In genomic region chr4:117101218-117101617, GRCm38 (mm10) we compare ENCODE assay signal across 9 mouse cellular contexts. TPM values are rescaled to one million over a fixed set of nuclear protein-coding genes. Genes with fewer than 3 reads are reported as not detected.
A peak's percentile ranks its signal among the peaks of the same experiment; 100 is the strongest.
DNase-seq lines count a peak whose midpoint lies in the region; ATAC-seq and TF ChIP-seq lines count a peak whose summit lies in the region.
"Had no signal": no experiment of that assay in that cellular context is flagged by ENCODE, and none has a peak within 500 bp of the region (broad histone marks: within the 10 kb centered on the region; RNA-seq: fewer than 3 reads in every experiment).

No protein-coding gene starts in this region.

- H3K9me3 ChIP-seq in embryonic facial prominence, embryonic 11.5 days (replicated peaks; ENCODE audit: control insufficient read depth, low read length): no peaks in the 10 kb centered on the region
- H3K9me3 ChIP-seq in limb, embryonic 11.5 days (ENCODE audit: control insufficient read depth, low read length): no peaks in the 10 kb centered on the region
- H3K9me3 ChIP-seq in stomach, postnatal 0 days (ENCODE audit: control insufficient read depth, low read length): no peaks in the 10 kb centered on the region
- H3K9me3 ChIP-seq: heart, embryonic 15.5 days had no signal

- H3K36me3 ChIP-seq in embryonic facial prominence, embryonic 11.5 days (replicated peaks; ENCODE audit: control insufficient read depth, insufficient read depth, low read depth, low read length): no peaks in the 10 kb centered on the region; the same call in 1 of the 2 replicates
- H3K36me3 ChIP-seq in limb, embryonic 11.5 days (ENCODE audit: control insufficient read depth, insufficient read depth, low read length): no peaks in the 10 kb centered on the region; the same call in 1 of the 2 replicates
- no peaks in the 10 kb centered on the region for H3K36me3 ChIP-seq in stomach, postnatal 0 days (ENCODE audit: control insufficient read depth, insufficient read depth, low read length)
- H3K36me3 ChIP-seq: heart, embryonic 15.5 days had no signal

- TF ChIP-seq CTCF in stomach, postnatal 0 days (IDR thresholded peaks at IDR 0.05; ENCODE audit: low read depth): peak; percentile 66

- no peaks in the 10 kb centered on the region for H3K27me3 ChIP-seq in embryonic facial prominence, embryonic 11.5 days (ENCODE audit: control insufficient read depth, insufficient read depth, low read length)
- H3K27me3 ChIP-seq in limb, embryonic 11.5 days (ENCODE audit: control insufficient read depth, insufficient read depth, low read length): no peaks in the 10 kb centered on the region
- no peaks in the 10 kb centered on the region for H3K27me3 ChIP-seq in stomach, postnatal 0 days (ENCODE audit: control insufficient read depth, insufficient read depth, low read length)
- H3K27me3 ChIP-seq: heart, embryonic 15.5 days had no signal

- 43% methylated on average over 7 of the region's 7 CpGs for WGBS in embryonic facial prominence, embryonic 11.5 days
- 47% methylated on average over 7 of the region's 7 CpGs for WGBS in limb, embryonic 11.5 days
- WGBS in stomach, postnatal 0 days: 48% methylated on average over 7 of the region's 7 CpGs

- ATAC-seq in embryonic facial prominence, embryonic 11.5 days (replicated peaks; ENCODE audit: insufficient number of reproducible peaks, low FRiP score, low TSS enrichment, low read depth): no peak
- no peak for ATAC-seq in limb, embryonic 11.5 days (ENCODE audit: insufficient number of reproducible peaks, low FRiP score, low TSS enrichment, low read depth)
- ATAC-seq in stomach, postnatal 0 days (ENCODE audit: low FRiP score, low TSS enrichment): no peak

- H3K4me2 ChIP-seq in embryonic facial prominence, embryonic 11.5 days (ENCODE audit: low read depth, low read length): no peak overlapping the region
- no peak overlapping the region for H3K4me2 ChIP-seq in limb, embryonic 11.5 days (ENCODE audit: low read depth, severe bottlenecking)
- no peak overlapping the region for H3K4me2 ChIP-seq in stomach, postnatal 0 days (replicated peaks; ENCODE audit: low read depth)
- H3K4me2 ChIP-seq: heart, embryonic 15.5 days had no signal

- no peaks in the 10 kb centered on the region; the same call in 1 of the 2 replicates for H3K4me1 ChIP-seq in embryonic facial prominence, embryonic 11.5 days (ENCODE audit: control insufficient read depth, insufficient read depth, low read length)
- H3K4me1 ChIP-seq in limb, embryonic 11.5 days (ENCODE audit: control insufficient read depth, insufficient read depth, low read length): peaks cover 3% of the 10 kb centered on the region; the same call in 1 of the 2 replicates
- H3K4me1 ChIP-seq in stomach, postnatal 0 days (replicated peaks; ENCODE audit: control insufficient read depth, insufficient read depth): peaks cover 4% of the 10 kb centered on the region; the same call in 1 of the 2 replicates

- no peak for TF ChIP-seq EP300 in stomach, postnatal 0 days (optimal IDR thresholded peaks at IDR 0.05)

- DNase-seq in cerebellum, postnatal 10 days: peak; percentile 68 to 74
- DNase-seq in cerebellum, adult 11-12 months: no peak
- DNase-seq in 416B (ENCODE audit: low read depth): peak; percentile 80
- DNase-seq in embryonic facial prominence, embryonic 11.5 days (ENCODE audit: low spot score): peak; percentile 52
- DNase-seq in limb, embryonic 11.5 days (ENCODE audit: low spot score): peak; percentile 63
- peak; percentile 37 for DNase-seq in stomach, postnatal 0 days (ENCODE audit: low spot score)
- no peak for DNase-seq in natural killer cell, adult 2 months (ENCODE audit: low spot score in 2 of 2)
- DNase-seq in cerebellum, adult 8-10 months: no peak

- no peak overlapping the region for H3K4me3 ChIP-seq in embryonic facial prominence, embryonic 11.5 days (ENCODE audit: low read depth, low read length)
- no peak overlapping the region for H3K4me3 ChIP-seq in limb, embryonic 11.5 days (ENCODE audit: low read depth, low read length)
- no peak overlapping the region for H3K4me3 ChIP-seq in stomach, postnatal 0 days (ENCODE audit: low read depth, low read length)
- H3K4me3 ChIP-seq: heart, embryonic 15.5 days had no signal

- H3K27ac ChIP-seq in embryonic facial prominence, embryonic 11.5 days (replicated peaks; ENCODE audit: low read depth, low read length): no peak overlapping the region
- no peak overlapping the region for H3K27ac ChIP-seq in limb, embryonic 11.5 days (replicated peaks; ENCODE audit: low read depth, low read length)
- no peak overlapping the region for H3K27ac ChIP-seq in stomach, postnatal 0 days (replicated peaks)
- H3K27ac ChIP-seq: heart, embryonic 15.5 days had no signal

- 0 out of 2 replicates have a peak overlapping the region, but pooled peaks have one; percentile 22 for H3K9ac ChIP-seq in embryonic facial prominence, embryonic 11.5 days (replicated peaks; ENCODE audit: low read length)
- H3K9ac ChIP-seq in limb, embryonic 11.5 days (ENCODE audit: low read length): no peak overlapping the region
- H3K9ac ChIP-seq in stomach, postnatal 0 days (ENCODE audit: low read length): no peak overlapping the region
- H3K9ac ChIP-seq: heart, embryonic 15.5 days had no signal

RNA-seq across cellular contexts. Expression of gene Ptch2, which starts 5.3 kb away (rescaled TPM):
- polyA plus RNA-seq in embryonic facial prominence, embryonic 11.5 days (2014; fragmentation: Nextera tagmentation; extraction: Ambion mirVana): 2.7 and 5.6 TPM in 2 replicates
- 6.1 and 6.3 TPM in 2 replicates for polyA plus RNA-seq in limb, embryonic 11.5 days (2014; fragmentation: Nextera tagmentation; extraction: Ambion mirVana)
- polyA plus RNA-seq in stomach, postnatal 0 days (2015; fragmentation: Nextera tagmentation; extraction: Ambion mirVana): 1.3 and 1.5 TPM in 2 replicates

RNA-seq across cellular contexts. Expression of gene Btbd19, which starts 24.3 kb away (rescaled TPM):
- polyA plus RNA-seq in embryonic facial prominence, embryonic 11.5 days (2014; fragmentation: Nextera tagmentation; extraction: Ambion mirVana): 1.8 and 2.8 TPM in 2 replicates
- 4.1 and 4.5 TPM in 2 replicates for polyA plus RNA-seq in limb, embryonic 11.5 days (2014; fragmentation: Nextera tagmentation; extraction: Ambion mirVana)
- polyA plus RNA-seq in stomach, postnatal 0 days (2015; fragmentation: Nextera tagmentation; extraction: Ambion mirVana): 5.7 and 5.9 TPM in 2 replicates

RNA-seq across cellular contexts. Expression of gene Tctex1d4, which starts 25.4 kb away (rescaled TPM):
- polyA plus RNA-seq in embryonic facial prominence, embryonic 11.5 days (2014; fragmentation: Nextera tagmentation; extraction: Ambion mirVana): not detected in 2 replicates
- polyA plus RNA-seq in limb, embryonic 11.5 days (2014; fragmentation: Nextera tagmentation; extraction: Ambion mirVana): not detected in 2 replicates
- polyA plus RNA-seq in stomach, postnatal 0 days (2015; fragmentation: Nextera tagmentation; extraction: Ambion mirVana): 0.58 and 0.62 TPM in 2 replicates
- polyA plus RNA-seq: heart, embryonic 15.5 days had no signal

RNA-seq across cellular contexts. Expression of gene Plk3, which starts 32.5 kb away (rescaled TPM):
- polyA plus RNA-seq in embryonic facial prominence, embryonic 11.5 days (2014; fragmentation: Nextera tagmentation; extraction: Ambion mirVana): 4.9 and 7.2 TPM in 2 replicates
- polyA plus RNA-seq in limb, embryonic 11.5 days (2014; fragmentation: Nextera tagmentation; extraction: Ambion mirVana): 2.0 and 2.3 TPM in 2 replicates
- 18.1 and 18.7 TPM in 2 replicates for polyA plus RNA-seq in stomach, postnatal 0 days (2015; fragmentation: Nextera tagmentation; extraction: Ambion mirVana)

RNA-seq across cellular contexts. Expression of gene Rps8, which starts 54.8 kb away (rescaled TPM):
- 963 and 976 TPM in 2 replicates for polyA plus RNA-seq in embryonic facial prominence, embryonic 11.5 days (2014; fragmentation: Nextera tagmentation; extraction: Ambion mirVana)
- polyA plus RNA-seq in limb, embryonic 11.5 days (2014; fragmentation: Nextera tagmentation; extraction: Ambion mirVana): 1,072 and 1,111 TPM in 2 replicates
- 752 and 809 TPM in 2 replicates for polyA plus RNA-seq in stomach, postnatal 0 days (2015; fragmentation: Nextera tagmentation; extraction: Ambion mirVana)

Comparison
In these comparisons a context has a peak if more than half of its experiments do, and no peak if none do; other contexts are left out.
1. DNase-seq: peak in cerebellum, postnatal 10 days (2 of 2), 416B (single experiment), embryonic facial prominence, embryonic 11.5 days (single experiment), limb, embryonic 11.5 days (single experiment) and stomach, postnatal 0 days (single experiment); none in cerebellum, adult 11-12 months (single experiment), natural killer cell, adult 2 months (0 of 2) and cerebellum, adult 8-10 months (single experiment).